Mouse (Mus musculus) spleen, adult 2 months (tissue): ENCODE measurements around the gene Ick. TPM values are rescaled to one million over a fixed set of nuclear protein-coding genes. Genes with fewer than 3 reads are reported as not detected.

Experiments used
- DNase-seq, 2 experiments: peaks; one replicate each; pipeline versions ENCODE4 v3.0.0 to v3.0.0-alpha.2; 2012 to 2021; ENCODE audit warnings: low spot score in 2 of 2, low read depth in 1 of 2
- H3K27ac ChIP-seq: fragments of 200-500 bp; 2 replicates; pipeline ENCODE4 v1.5.1; 2012; ENCODE audit warnings: low read length, inconsistent platforms; ENCODE audit not compliant: insufficient read depth
- H3K27me3 ChIP-seq: fragments of 200-500 bp; 2 replicates; pipeline ENCODE4 v1.6.1; 2012; ENCODE audit warnings: mild to moderate bottlenecking, moderate library complexity, low read length, inconsistent platforms; ENCODE audit not compliant: control insufficient read depth, insufficient read depth
- H3K36me3 ChIP-seq: fragments of 200-500 bp; 2 replicates; pipeline ENCODE4 v1.6.1; 2012; ENCODE audit warnings: mild to moderate bottlenecking, low read length, inconsistent platforms; ENCODE audit not compliant: control insufficient read depth, insufficient read depth
- H3K4me1 ChIP-seq: fragments of 200-500 bp; 2 replicates; pipeline ENCODE4 v1.6.1; 2011; ENCODE audit warnings: inconsistent platforms; ENCODE audit not compliant: control insufficient read depth, insufficient read depth, insufficient read length
- H3K4me3 ChIP-seq: fragments of 200-500 bp; 2 replicates; pipeline ENCODE4 v1.5.1; 2011; ENCODE audit warnings: mild to moderate bottlenecking, inconsistent platforms; ENCODE audit not compliant: insufficient read depth, insufficient read length; ENCODE audit errors: extremely low read depth
- CTCF ChIP-seq: fragments of 200-500 bp; IDR thresholded peaks from 2 replicates; pipeline ENCODE4 v1.5.1; 2011; ENCODE audit warnings: mild to moderate bottlenecking, inconsistent platforms; ENCODE audit not compliant: insufficient read depth, insufficient read length, insufficient replicate concordance; ENCODE audit errors: extremely low read depth
- POLR2A ChIP-seq: fragments of 200-500 bp; IDR thresholded peaks from 2 replicates; pipeline ENCODE4 v1.6.1; 2011; ENCODE audit warnings: low read depth, low read length, inconsistent platforms
- WGBS: fragments of 180-500 bp; shearing (Covaris S2); methylation state at CpG from one replicate; pipeline ENCODE4 v1.1.7; 2018; 5-methylcytosine and 5-hydroxymethylcytosine counted together
- polyA plus RNA-seq: library from polyadenylated mRNA; depleted of rRNA; stranded (reverse); fragments of >200 nt; gene quantifications from 2 replicates; pipeline ENCODE4 v1.2.3, GENCODE M21; 2012; rRNA removed

Gene Ick
- polyA plus RNA-seq, 1 experiment: 3.0 TPM

- WGBS: 84% methylated on average over 4 of the region's 4 CpGs
- H3K4me1 ChIP-seq: no peaks in the 10 kb centered on the region
- H3K27me3 ChIP-seq: no peaks in the 10 kb centered on the region
- H3K36me3 ChIP-seq: no peaks in the 10 kb centered on the region
- no peak overlapping the region for H3K4me3 ChIP-seq
- DNase-seq: no peak
- H3K27ac ChIP-seq: no peak overlapping the region
- TF ChIP-seq CTCF (no peak), POLR2A (no peak)
These were observed 108.1 kb downstream of the Ick start for GRCm38 (mm10) chr9:78217074-78217473.

Other genes with a start within 250 kb of the Ick start
- 29.8 and 32.4 TPM in 2 replicates for gene Elovl5, start 191.8 kb upstream of the Ick start, polyA plus RNA-seq
- not detected in 2 replicates for gene Gcm1, start 57.3 kb upstream of the Ick start, polyA plus RNA-seq
- 61.7 and 79.8 TPM in 2 replicates for gene Fbxo9, start 127 bp upstream of the Ick start, polyA plus RNA-seq
- 1.4 and 2.8 TPM in 2 replicates for gene Gsta4, start 73.6 kb downstream of the Ick start, polyA plus RNA-seq
- 0.18 TPM in 1 of 2 replicates, not detected in the other for gene Gsta1, start 121.5 kb downstream of the Ick start, polyA plus RNA-seq
- gene Gm3776, start 147.9 kb downstream of the Ick start, polyA plus RNA-seq: not detected in 2 replicates
- gene Gm10639, start 180.7 kb downstream of the Ick start, polyA plus RNA-seq: not detected in 2 replicates
- not detected in 2 replicates for gene Omt2a, start 205.6 kb downstream of the Ick start, polyA plus RNA-seq
- gene Omt2b, start 218.4 kb downstream of the Ick start, polyA plus RNA-seq: not detected in 2 replicates
- 0.15 TPM in 1 of 2 replicates, not detected in the other for gene Gsta2, start 246.6 kb downstream of the Ick start, polyA plus RNA-seq